Mouse (Mus musculus): ENCODE measurements around the gene Qrich1.
"Not testable (repeated sequence)": the region's sequence is repeated elsewhere in the genome, so short reads cannot be mapped to it uniquely, and the experiment has no call there.

Qrich1 gene

GRCm38 (mm10) chr9:108591462-108591861 is 74.9 kb downstream of the Qrich1 start:
- no peak for DNase-seq

- no peak for DNase-seq
Measured at GRCm38 (mm10) chr9:108594354-108594753, 77.7 kb downstream of the Qrich1 start.

- no peak for DNase-seq
Measured at GRCm38 (mm10) chr9:108596998-108597764, 80.6 kb downstream of the Qrich1 start, which contains the start of gene P4htm. Gene P4htm (minus strand): TSS chr9:108597667.

- DNase-seq = no peak
Measured at GRCm38 (mm10) chr9:108599021-108599566, 82.5 kb downstream of the Qrich1 start.

GRCm38 (mm10) chr9:108600011-108600410 is 83.4 kb downstream of the Qrich1 start:
- DNase-seq = no peak

- no peak for DNase-seq
Measured at GRCm38 (mm10) chr9:108601986-108602385, 85.4 kb downstream of the Qrich1 start.

GRCm38 (mm10) chr9:108607929-108608328 is 91.3 kb downstream of the Qrich1 start:
- DNase-seq = not testable (repeated sequence)

- DNase-seq = no peak
Measured at GRCm38 (mm10) chr9:108608889-108609288, 92.3 kb downstream of the Qrich1 start.

Measured in kidney, adult 9 months (tissue).